Mouse (Mus musculus): Measurements from ENCODE around the gene Ly6c1.
"Not testable (repeated sequence)": the region's sequence is repeated elsewhere in the genome, so short reads cannot be mapped to it uniquely, and the experiment has no call there.

- TF ChIP-seq GATA1 (IDR thresholded peaks at IDR 0.05; ENCODE audit: borderline replicate concordance, low read length); FLI1 (IDR thresholded peaks at IDR 0.05; ENCODE audit: low read length): not testable (repeated sequence)
Observed at GRCm38 (mm10) chr15:75055425-75055824, 6.8 kb upstream of the Ly6c1 start.
